Mouse (Mus musculus) heart, adult 9 months (tissue): ENCODE measurements around the gene Smtnl1.

ENCODE experiments used
- DNase-seq, 2 experiments: peaks; one replicate each; pipeline ENCODE4 v3.0.0; 2022; ENCODE audit warnings: low spot score in 2 of 2

The Smtnl1 gene

DNA sequence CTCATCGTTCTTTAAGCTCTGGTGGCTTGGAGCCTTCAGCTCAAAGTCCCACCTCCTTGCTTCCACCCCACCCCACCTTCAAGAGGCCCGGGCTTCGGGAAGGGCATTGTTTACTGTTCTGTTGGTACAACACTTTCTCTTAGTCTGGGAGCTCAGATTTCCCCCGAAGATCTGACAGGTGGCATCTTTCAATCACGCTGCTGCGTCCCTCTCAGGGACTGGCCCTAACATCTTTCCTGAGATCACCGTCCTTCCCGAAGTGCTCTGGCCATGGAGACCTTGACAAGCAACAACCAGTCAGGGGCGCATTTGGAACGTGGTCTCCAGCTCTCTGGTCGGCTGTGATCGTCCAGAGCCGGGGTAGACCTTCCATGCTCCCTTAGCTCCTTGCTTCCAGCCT is at the start of gene Smtnl1:
Gene Smtnl1 (minus strand): TSS at position 101 of the 400 bp plus-strand sequence.
- DNase-seq, result no peak

DNA sequence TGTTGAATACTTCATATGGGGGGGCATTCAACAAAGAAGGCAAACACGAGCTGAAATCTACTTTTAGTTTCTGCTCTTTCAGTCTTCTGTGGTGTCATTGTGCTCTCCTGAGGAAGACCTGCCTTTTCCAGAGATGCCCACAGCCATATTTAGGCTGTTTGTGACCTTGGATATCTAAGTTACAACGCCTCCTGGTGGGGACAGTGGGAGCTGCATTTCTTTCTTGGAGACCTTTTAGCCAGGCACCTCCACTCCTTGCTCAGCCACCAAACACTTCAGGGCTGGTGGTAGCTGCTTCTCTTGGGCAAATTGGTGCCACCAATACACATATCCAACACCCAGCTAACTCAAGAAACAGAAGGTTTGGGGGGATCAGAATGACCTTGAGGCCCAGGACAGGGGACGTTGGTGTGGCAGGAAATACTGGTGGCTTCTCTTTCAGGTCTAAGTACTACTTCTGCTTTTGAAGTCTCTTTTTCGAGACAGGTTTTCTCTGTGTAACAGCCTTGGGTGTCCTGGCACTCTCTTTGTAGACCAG is 48.2 kb upstream of the Smtnl1 start:
- no peak for DNase-seq

DNA sequence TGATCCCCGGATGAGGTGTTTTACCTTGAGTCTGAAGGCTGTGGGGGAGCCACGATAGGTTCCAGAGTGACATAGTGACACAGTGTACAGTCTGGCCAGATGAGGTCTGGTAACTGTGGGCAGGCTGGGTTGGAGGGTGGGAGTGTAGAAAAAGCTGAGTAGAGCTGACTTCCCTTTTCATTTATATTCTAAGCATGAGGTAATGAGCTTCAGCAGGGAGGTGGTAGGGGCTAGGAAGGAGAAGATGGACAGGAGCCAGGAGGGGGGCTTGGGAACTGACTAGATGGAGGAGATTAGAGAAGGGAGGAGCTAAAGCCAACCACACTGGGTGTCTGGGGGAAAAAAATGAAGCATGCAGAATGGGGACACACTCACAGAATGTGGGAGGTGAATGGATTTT is 46.5 kb upstream of the Smtnl1 start:
- no peak for DNase-seq

DNA sequence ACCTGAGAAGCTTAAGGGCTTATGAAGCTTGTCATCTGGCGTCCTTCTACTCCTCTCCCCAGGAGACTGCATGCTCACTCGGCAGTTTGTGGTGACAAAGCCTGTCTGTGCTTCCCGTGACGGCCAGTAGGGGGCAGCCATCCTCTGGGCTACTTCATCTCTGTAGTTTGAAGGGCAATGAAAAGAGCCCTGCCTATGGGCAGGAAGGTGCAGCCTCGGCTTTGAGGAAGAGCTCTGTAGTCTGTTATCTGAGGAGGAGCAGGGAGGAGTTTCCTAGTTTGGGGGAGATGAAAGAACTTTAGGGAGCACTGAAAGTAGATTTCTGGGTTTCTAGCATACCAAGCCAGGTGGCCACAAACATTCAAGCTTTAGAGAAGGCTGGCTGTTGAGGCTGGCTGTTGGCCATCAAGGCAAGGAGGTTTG is 46.1 kb upstream of the Smtnl1 start:
- DNase-seq, result peak; percentile 40 to 45

DNA sequence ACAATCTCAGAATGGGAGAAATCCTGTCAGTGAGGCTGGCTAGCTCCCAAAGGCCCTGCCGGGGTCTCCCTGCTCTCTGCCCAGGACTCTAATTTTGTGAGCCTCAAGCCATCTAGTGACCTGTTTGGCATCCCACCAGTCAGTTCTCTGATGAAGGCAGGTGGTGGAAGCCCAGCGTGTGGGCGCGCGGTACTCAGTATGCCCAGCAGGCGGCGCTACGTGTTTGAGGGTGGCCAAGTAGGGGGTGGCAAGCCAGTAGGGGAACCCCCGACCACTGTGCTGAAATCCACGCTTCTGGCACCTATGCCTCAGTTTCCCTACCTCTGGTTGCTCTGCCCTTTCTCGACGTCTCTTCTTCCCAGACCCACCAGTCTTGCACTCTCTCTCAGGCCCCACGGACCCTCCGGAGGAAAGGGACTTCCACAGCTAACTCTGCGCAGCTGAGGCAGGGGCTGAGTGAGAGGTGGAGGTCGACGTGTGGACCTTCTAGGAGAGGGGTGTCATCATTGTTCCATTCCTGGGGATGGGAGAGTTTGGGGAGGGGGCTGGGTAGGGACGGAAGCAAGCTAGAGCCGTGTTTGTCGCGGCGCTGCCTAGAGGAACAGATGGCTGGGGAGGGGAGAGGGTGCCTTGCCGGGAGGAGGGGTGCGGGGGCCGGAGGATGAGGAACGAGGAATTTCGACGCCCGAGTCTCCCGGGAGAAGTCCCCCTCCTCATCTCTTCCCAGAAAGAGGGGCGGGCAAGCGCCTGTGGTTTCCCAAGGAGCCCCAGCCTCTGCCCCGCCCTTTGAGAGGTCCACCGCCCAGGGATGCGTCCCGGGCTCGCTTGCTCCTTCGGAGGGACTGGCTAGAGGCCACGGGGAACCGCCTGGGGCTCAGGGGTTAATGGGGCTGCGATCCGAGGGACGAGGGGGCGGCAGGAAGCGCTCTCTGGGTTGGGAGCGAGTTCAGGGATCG is 43.4 kb upstream of the Smtnl1 start:
- peak; percentile 36 to 53 for DNase-seq

DNA sequence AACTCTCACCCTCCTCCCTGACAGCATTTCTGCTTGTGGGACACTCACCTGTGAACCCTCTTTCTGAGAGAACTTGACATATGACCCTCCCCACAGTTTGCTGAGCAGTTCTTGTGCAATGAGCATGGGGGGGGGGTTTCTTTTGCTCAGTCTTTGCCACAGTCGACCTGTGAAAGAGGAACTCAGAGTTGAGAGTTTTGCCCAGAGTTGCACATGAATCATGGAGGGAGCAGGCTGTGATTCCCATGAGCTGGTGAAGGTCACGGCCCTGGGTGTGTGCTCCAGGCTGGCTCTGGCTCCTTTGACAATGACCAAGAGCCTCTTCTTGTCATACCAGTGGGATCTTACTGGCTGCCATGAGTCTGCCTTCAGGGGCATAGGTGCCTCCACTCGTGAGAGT is 39.8 kb upstream of the Smtnl1 start:
- no peak for DNase-seq

DNA sequence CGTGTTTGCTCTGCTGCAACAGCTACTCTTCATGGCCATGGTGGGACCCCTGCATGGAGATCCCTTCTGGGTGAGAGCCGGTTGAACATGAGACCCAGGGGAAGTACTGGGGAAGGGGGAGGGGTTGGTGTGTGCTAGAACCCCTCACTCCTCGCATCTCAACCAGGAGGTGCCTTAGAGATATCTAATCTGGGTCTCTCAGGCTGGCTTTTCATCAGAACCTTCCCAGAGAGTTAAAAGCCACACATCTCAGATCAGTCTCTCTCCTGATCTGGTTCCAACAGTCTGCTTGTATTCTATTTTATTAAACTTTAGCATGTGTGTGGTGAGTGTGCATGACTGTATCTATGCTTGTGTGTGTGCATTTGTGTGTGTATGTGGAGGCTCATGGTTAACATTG is 39.0 kb upstream of the Smtnl1 start:
- no peak for DNase-seq

DNA sequence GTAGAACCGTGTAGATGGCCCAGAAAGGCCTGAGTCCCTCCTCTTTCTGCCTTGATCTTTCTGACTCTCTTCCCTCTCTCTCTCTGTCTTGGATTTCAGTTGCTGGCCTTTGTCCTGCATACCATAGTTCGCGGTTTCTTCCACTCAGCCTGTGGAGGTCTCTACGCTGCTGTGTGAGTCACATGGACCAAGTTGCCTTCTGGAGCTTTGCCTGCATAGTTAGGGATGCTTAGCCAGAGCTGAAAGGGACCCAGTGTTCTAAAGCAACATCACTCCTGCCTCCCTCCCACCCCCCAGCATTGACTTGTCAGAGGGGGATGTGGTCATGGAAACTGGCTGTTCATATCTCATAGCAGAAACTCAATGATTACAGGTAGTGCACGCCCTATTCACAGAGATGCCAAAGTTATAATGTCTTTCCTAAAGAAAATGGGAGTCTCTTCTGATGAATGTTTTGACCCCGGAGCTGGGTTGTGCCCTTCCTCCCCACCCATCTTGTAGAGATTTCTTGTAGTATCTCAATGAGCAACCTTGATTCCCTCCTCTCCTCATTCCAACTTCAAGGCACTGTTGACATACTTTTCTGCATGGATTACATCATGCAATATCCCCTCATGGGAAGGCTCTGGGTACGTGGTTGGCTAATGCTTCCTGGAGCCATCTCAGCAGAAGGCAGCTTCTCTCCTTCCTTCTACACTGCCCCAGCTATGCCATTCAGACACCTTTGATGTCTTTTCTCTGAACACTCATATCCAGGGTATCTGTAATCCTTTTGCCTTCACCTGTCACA is 37.7 kb upstream of the Smtnl1 start:
- no peak for DNase-seq

DNA sequence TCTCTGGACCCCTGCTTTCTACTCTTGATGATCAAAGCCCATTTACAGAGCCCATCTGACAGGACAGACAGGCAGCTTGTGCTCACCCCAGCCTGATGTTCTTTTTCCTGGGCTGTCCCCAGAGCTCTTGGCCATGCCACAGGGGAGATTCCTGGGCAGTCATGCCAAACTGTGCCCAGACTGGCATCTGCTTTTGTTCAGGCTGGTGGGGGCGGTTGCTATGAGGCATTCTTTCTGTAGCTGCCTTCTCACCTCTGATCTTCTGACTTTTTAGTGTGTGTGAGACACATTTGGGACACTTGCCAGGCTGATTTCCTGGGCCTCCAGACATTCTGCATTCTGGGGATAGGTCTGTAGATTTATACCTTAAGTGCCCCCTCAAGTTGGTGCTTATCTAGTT is 36.1 kb upstream of the Smtnl1 start:
- no peak for DNase-seq

DNA sequence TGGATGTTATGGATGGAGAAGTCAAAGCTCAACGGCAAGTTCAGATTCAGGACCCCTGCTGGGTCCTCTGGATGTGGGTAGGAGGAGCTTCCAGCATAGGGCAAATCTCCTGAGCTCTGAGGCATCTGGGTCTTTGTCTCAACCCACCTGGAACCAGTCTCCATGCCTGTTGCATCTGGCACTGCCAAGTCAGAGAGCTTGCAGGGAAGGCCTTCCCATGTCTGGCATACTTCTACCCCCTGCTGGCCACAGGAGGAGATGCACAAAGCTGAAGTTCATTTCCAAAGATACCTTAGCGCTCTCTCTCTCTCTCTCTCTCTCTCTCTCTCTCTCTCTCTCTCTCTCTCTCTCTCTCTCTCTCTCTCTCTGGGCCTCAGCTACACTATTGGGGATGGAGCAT is 33.3 kb upstream of the Smtnl1 start:
- no peak for DNase-seq

DNA sequence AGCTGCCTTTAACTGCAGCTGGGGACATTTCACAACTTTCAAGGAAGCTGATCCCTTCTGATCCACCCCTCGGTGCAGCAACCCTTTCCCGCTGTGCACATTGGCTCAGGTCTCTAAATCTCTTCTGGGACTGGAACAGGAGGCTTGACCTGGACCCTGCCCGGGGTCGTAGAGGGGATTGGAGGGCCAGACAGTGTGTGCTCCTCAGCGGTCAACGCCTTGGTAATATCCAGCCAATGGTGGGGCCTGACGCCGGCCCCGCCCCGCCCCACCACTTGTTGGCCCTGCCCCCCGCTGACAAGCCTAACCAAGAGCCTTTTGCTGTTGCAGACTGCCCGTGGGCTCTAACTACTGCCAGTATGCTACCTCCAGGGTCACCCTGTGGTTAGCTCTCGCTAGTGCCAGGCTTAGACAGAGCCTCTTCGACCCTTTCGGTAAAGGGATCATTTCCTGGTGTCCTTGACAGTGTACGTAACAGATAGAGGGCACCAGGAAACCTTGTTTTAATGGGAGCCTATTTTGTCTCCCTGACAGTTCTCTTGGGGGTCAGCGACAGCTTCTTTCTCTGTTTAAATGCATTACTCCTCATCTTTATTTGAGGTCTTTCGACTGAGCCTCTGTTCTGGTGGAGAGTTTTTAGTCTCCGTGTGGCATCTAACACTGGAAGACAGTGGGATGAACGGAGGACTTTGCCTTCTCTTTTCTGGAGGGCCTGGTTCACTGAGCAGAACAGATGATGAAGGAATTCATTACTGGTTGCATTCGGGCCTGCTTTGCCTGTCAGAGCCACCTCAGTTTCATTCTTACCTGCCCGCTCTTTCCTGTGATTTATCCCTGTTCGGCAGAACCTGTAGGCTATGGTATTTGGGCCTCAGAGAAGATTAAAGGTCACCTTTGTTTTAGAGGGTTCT is 28.9 kb upstream of the Smtnl1 start:
- DNase-seq, result peak; percentile 81 to 85

DNA sequence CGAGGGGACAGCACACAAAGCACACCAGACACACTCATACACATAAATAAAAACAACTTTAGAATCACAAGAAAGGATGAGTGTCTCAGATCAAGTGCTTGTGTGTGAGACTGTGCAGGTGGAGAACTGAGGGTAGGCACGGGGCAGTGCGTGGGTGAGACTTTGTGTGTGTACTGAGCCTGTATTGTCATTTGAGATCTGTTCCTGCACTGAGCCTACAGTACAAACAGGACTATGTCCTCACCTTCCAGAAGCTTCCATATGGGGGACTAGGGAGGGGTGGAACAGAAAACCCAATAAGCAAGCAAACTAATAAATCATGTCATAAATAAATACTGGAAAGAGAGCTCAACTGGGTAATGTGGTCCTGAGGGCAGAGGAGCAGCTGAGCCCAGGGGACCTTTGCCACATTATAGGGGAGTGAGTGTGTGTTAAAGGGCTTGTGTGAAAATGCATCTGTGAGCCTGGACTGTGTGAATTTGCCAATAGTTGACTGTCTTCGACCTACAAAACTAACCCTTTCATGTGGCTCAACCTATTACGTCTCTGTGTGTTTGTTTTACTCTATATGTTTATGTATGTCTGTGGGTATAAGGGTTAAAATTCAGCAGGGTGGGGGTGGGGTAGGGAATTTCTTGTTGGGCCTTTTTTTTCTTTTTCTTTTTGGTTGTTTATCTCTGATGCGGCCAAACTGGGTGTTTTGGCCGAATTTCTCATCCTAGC is 28.1 kb upstream of the Smtnl1 start:
- DNase-seq, result no peak

DNA sequence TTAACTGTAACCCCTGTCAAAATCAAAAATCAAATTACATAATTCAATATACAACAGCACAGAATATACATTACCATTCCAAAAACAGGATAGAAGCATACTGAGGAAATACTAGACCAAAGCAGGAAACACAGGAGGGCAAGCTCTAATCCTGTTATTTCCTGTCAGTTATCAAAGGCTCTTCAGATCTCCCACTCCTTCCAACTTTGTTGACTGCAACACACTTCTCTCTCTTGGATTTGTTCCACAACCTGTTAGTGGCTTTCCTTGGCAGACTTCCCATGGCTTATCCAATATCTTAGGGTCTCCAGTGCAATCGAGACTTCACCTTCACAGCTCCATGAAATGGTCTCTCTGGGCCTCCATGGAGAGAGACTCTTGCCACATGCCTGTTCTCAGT is 22.8 kb upstream of the Smtnl1 start:
- DNase-seq, result no peak

DNA sequence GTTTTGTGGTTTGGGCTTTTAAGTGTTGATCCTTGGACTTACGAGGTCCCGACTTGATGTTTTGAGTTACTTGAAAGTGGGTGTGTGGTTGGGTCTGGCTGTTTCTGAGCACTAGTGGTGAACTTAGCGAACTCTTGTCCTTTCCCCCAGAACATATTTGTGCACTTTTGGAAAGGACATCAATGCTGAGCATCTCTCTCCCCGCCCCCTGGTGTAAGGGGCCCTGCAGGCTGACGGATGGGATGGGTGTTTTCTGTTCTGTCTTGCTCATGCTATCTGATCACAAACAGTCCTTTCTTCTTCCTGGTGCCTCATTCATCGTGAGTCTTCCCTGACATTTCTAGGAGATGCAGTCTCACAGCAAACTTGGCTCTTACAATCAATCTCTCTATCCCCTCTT is 21.2 kb upstream of the Smtnl1 start:
- no peak for DNase-seq

DNA sequence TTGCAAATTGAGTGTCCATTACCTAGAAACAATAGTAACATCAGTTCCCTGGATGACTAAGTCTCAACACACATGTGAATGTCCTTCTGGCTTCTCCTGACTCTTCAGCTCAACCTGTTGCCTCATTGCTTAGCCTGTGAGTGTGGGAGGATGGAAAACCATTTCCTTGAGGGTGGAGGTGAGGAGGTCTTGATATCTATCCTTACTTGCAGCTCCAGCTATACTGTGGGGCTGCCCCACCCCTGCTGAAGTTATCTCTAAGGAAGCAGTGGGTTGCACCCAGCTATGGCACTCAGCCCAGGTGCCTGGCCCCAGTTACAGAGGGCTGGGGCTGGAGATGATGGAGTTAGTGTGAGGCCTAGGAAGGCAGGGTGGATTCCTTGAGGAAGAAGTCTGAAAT is 19.5 kb upstream of the Smtnl1 start:
- DNase-seq, result no peak

DNA sequence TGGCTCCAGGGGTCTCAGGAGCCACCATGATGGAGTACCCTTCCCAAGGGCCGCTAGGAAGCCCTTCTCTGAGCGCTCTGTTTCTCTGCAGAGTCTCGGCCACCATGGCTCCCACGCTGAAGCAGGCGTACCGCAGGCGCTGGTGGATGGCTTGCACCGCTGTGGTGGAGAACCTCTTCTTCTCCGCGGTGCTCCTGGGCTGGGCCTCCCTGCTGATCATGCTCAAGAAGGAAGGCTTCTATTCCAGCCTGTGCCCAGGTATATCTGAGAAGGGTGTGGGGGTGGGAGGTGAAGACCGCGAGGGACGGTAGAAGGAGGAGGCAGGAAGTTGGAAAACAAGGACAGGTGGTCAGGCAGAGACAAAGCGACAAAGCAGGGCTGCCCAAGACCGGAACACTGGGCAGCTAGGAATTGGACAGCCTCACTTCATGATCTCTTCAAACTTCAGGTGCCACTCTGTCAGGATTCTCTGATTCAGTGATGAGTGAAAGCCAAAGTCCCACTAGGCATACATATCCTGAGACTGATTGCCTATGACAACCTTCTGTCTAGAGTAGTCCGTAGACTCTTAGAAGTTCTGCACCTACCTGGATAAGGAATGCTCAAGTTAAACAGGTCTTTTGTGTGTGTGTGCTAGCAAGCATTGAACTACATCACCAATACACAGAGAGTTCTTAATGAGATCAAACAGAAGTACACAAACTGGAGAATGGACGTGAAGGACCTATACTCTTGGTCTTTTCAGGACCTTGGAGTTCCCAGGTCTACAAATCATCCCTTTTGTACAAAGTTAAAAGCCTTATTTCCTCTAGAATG is 18.5 kb upstream of the Smtnl1 start:
- DNase-seq, result no peak

DNA sequence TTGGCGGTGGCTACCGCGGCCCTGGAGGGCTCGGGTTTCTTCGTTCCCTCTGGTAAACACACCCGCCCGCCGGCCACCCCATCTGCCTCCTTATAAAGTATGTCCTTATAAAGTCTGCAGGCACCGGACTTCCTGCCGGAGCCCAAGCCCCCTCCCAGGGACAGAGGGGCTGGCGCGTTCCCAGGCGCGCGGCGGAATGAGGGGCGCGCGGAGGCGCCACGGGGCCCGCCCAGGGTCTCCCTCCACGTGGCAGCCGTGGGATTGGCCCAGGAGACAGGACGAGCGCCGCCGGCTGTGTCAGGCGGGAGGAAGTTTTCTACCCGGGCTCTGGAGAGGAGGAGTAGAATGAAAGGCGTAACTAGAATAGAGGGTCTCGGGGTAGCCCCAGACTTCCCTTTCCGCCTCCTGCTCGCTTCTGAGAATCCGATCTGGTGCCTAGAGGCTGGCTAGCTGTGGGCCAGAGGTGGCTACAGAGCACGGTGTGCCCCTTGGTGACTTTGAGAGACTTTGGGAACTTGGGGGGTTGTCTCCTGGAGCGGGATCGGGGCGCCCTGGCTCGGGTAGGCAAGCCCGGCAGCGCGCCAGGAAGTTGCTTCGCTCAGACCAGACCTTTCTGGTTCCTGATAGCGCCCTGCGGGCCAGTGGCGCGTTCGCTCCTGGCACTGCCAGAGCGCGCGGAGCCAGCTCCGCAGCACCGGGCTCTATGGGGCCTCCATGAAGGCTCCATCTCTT is 17.7 kb upstream of the Smtnl1 start:
- peak; percentile 64 to 73 for DNase-seq

DNA sequence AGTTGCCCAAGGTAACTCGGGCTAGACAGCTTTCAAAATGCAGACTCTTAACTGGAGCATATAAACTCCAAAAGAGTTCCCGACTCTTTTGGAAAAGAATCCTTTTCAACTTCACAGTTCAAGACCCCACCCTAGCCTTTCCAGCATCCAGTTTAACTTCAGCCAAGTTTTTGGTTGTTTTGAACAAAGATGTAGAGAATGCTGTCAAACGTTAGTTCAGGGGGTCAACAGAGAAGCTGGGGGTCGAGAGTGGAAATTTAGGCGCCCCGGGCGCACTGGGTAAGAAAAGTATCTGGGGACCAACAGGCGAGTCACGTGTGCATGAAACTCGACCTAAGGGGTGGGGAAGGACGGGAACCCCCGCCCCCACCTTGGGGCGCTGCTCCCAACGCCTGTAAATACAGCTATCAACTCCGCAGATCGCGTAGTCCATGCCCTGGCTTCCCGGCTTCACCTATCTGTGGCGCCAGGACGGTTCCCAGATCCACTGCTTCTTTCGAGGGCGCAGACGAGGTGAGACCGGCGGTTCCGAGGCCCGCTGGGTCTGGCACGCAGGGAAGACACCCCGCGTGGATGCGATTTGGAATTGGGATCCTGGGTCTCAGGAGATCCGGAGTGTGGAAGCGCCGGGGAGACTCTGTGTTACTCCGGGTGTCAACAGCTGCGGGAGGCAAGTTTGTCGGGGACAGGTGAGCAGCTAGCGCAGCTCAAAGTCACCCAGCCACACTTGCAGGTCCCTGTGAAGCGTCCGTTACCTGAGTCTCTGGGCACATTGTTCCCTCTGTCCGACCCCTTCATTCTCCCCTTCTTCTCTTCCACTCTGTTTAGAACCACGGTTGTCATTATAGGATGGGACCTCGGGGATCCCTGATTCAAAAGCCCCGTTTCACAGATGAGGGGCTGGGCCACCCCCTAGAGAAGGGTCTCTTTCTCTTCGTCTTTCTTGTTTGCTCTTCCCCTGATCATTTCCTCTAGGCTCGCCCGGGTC is 16.8 kb upstream of the Smtnl1 start:
- DNase-seq, result peak; percentile 44 to 55
